Mouse (Mus musculus) hematopoietic stem cell, adult 5-6 weeks (primary cell): Measurements from ENCODE around the gene Cngb1. TPM values are rescaled to one million over a fixed set of nuclear protein-coding genes. Genes with fewer than 3 reads are reported as not detected.
"Not testable (repeated sequence)": the region's sequence is repeated elsewhere in the genome, so short reads cannot be mapped to it uniquely, and the experiment has no call there.

Experiments
- ATAC-seq, 2 experiments: fragments of 125-278 bp in 1 of 2; replicated peaks in 1 of 2; 2 replicates each; pipeline ENCODE4 v1.8.0; 2016 to 2017; ENCODE audit warnings: inconsistent platforms in 2 of 2, mild to moderate bottlenecking in 2 of 2, moderate number of reproducible peaks in 2 of 2, low read depth in 1 of 2, moderate TSS enrichment in 1 of 2; ENCODE audit not compliant: low FRiP score in 2 of 2, poor library complexity in 2 of 2, severe bottlenecking in 2 of 2, insufficient read depth in 1 of 2, low TSS enrichment in 1 of 2
- total RNA-seq: library from RNA; stranded (forward); fragments of 172-1452, 232-1000 nt; gene quantifications from 2 replicates; pipeline ENCODE4 v1.2.3, GENCODE M21; 2017

Gene Cngb1
- total RNA-seq, 1 experiment from 2014 or later: 18.6 TPM

- ATAC-seq: no peak
Measured at GRCm38 (mm10) chr8:95271841-95272240, 34.5 kb downstream of the Cngb1 start.

- no peak for ATAC-seq
Measured at GRCm38 (mm10) chr8:95270501-95270900, 35.9 kb downstream of the Cngb1 start.

- ATAC-seq: no peak
Measured at GRCm38 (mm10) chr8:95262181-95262580, 44.2 kb downstream of the Cngb1 start.

- ATAC-seq: no peak
Measured at GRCm38 (mm10) chr8:95255611-95256010, 50.8 kb downstream of the Cngb1 start.

GRCm38 (mm10) chr8:95254564-95255434, 51.6 kb downstream of the Cngb1 start:
- peak; percentile 93 to 99 for ATAC-seq

GRCm38 (mm10) chr8:95252056-95252455, 54.3 kb downstream of the Cngb1 start:
- ATAC-seq: no peak

- ATAC-seq: peak; percentile 50 to 65
Measured at GRCm38 (mm10) chr8:95249847-95250246, 56.5 kb downstream of the Cngb1 start.

GRCm38 (mm10) chr8:95247277-95247676, 59.1 kb downstream of the Cngb1 start:
- ATAC-seq: no peak

- ATAC-seq: peak; percentile 46 to 58
Measured at GRCm38 (mm10) chr8:95245180-95245579, 61.2 kb downstream of the Cngb1 start.

- ATAC-seq: no peak
Measured at GRCm38 (mm10) chr8:95243853-95244252, 62.5 kb downstream of the Cngb1 start.

GRCm38 (mm10) chr8:95242826-95243571, 63.4 kb downstream of the Cngb1 start:
- no peak for ATAC-seq

- ATAC-seq: no peak
Measured at GRCm38 (mm10) chr8:95242099-95242825, 64.1 kb downstream of the Cngb1 start.

GRCm38 (mm10) chr8:95235683-95236082, 70.7 kb downstream of the Cngb1 start:
- ATAC-seq: peak; percentile 60 to 76

GRCm38 (mm10) chr8:95230086-95230485, 76.3 kb downstream of the Cngb1 start:
- not testable (repeated sequence) for ATAC-seq

GRCm38 (mm10) chr8:95227151-95227468, 79.3 kb downstream of the Cngb1 start:
- ATAC-seq: no peak

GRCm38 (mm10) chr8:95226251-95227150, 79.9 kb downstream of the Cngb1 start:
- ATAC-seq: no peak

GRCm38 (mm10) chr8:95223969-95224368, 82.4 kb downstream of the Cngb1 start:
- no peak for ATAC-seq
